Mouse (Mus musculus) regulatory T cell (primary cell): ENCODE measurements around the gene Ear14.
"Not testable (repeated sequence)": the region's sequence is repeated elsewhere in the genome, so short reads cannot be mapped to it uniquely, and the experiment has no call there.

Experiments
- in situ Hi-C: fragments of 300-600 bp; cut with MboI, MseI; formaldehyde crosslinking; loops from one replicate; pipeline ENCODE4 v1.15.1; 2025; ENCODE audit warnings: high pct_unique_total_duplicates

Gene Ear14

GRCm38 (mm10) chr14:51203115-51203514 is at the start of gene Ear14:
Ear14 (plus strand) TSS chr14:51203391.
- in situ Hi-C loops = no loop called here

DNA sequence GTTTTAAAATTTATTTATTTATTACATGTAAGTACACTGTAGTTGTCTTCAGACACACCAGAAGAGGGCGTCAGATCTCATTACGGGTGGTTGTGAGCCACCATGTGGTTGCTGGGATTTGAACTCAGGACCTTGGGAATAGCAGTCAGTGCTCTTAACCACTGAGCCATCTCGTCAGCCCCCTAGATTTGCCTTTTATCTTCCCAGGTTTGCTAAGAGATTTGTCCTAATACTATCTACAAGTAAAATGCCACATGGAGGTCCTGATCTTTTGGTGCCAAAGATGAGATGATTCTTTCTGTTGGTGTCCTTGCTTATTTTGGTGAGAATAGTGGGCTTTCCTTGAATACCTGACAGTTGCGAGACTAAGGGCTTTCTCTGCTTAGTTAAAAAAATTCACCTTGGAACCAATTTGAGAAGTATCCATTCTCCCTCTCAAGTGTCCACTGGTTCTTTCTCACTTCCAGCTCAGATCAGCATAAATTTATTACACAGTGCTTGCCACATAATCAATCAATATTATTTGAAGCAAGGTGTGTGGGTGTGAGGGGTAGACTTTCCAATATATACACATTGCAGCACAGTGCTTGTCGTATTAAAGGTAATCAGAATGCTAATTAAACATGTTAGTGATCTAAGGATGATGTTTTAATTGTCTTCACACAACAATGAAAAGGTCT is 47.0 kb upstream of the Ear14 start:
- in situ Hi-C loops = no loop called here

GRCm38 (mm10) chr14:51156736-51157068 is 46.5 kb upstream of the Ear14 start:
- in situ Hi-C loops = no loop called here

GRCm38 (mm10) chr14:51157072-51157471 is 46.1 kb upstream of the Ear14 start:
- in situ Hi-C loops = no loop called here

- in situ Hi-C loops = not testable (repeated sequence)
Observed at GRCm38 (mm10) chr14:51161976-51162375, 41.2 kb upstream of the Ear14 start, which contains the start of gene Rnase2b. Rnase2b (plus strand) TSS chr14:51162260.

DNA sequence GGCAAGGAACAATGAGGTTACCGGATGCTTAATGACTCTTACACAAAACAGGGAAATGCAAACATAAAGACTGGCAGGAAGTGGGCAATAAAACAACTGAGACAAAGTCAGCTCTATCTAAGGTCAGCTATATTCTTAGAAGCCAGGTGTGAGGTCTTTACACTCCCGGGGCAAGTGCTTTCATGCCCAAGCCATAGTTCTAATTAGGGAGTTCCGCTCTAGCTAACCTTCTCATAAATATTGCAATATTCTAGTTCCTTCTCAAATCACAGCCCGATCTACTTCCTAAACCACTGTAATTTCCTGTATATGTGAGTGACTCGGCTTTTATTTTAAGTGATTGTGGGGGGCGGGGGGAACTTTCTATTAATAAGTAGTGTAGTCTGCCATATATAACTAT is 39.9 kb upstream of the Ear14 start:
- in situ Hi-C loops = not testable (repeated sequence)

DNA sequence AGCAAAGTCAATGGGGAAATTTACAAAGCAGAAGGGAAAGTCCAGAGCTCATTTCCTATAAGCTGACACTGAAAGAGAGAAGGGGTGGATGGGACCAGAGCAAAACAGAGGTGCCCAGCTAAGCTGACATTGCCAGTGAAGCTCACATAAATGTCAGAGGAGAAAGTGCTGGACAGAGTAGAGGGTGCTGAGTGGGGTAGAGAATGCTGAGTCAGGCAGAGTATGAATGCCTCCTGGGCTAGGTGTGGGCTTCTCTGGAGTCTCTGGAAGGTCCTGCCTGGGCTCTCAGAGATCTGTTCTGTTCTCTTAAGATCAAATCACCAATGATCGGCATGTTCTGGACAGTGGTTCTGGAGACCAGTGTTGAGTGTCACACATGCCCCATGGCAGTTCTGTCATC is 37.8 kb upstream of the Ear14 start:
- in situ Hi-C loops = no loop called here

DNA sequence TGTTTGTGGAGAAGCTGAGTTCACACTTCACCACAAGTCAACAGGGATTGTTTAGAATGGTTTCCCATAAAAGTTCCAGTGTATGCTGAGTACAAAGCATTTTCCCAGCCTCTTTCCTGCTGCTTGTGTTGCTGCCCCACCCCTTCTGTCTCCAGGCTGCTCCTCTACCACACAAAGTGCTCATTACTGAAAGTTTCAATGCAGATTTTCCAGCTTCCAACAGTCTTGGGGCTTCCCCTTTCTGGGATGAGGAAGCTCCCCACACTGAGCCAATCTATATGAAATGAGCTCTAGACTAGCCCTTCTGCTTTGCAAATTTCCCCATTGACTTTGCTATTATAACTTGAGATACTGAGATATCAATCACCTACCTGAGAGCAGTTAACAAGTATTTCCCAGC is 37.1 kb upstream of the Ear14 start:
- in situ Hi-C loops = no loop called here

- in situ Hi-C loops = not testable (repeated sequence)
Observed at GRCm38 (mm10) chr14:51172095-51172865, 30.9 kb upstream of the Ear14 start.

DNA sequence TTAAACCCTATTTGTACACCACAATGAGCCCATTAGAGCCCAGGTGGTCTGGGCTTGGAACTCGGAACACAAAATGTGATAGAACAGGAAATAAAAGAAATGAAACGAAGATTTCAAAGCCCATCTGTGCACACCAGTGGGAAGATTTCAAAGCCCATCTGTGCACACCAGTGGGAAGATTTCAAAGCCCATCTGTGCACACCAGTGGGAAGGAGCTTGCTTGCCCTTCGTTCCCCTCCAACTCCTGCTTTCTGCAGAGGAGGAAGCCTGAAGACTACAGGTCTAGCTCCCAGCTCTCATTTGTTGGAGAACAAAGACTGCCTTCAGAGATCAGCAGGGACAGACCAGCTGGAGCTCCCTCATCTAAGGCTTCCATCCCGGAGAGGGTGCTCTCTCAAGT is 30.2 kb upstream of the Ear14 start:
- in situ Hi-C loops = not testable (repeated sequence)

DNA sequence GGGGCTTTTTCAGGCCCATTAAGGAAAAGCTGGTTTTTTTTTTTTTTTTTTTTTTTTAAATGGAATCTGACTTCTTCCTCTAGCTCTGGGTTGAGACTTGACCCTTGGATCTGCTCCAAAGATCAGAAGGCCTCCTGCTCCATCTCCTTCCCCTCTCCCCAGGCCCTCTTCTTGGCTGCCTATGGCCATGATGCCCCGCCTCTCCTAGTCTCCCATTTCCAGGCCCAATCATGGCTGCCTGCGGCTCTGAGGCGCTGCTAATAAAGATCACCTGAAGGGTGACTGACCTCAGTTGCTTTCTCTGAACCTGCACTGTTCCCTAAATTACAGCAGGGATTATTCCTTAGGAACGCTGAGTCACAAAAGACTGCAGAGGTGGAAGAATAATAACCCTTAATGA is 29.3 kb upstream of the Ear14 start:
- in situ Hi-C loops = no loop called here

GRCm38 (mm10) chr14:51181051-51181450 is 22.1 kb upstream of the Ear14 start:
- in situ Hi-C loops = not testable (repeated sequence)

DNA sequence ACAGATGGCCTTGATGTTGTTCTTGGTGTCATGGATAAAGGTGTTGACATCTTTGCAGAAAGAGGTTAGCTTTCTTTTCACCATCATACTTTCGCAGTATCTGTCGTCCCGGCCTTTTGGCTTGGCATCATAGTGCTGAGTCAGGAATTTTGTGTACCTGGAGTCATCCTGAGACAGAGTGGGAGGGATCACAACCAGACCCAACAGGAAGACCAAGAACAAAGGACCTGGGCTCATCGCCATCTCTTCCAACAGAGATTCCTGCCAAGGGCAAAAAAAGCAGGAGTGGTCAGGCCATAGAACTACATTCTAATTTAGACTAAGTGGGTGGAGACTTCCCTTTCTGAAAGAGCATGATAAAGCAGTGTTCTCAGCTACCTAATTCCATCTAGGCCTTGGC is 7.5 kb upstream of the Ear14 start:
- in situ Hi-C loops = no loop called here

GRCm38 (mm10) chr14:51199098-51200023 is 3.8 kb upstream of the Ear14 start, which contains the start of gene Ang2:
Ang2 (minus strand) TSS chr14:51199148.
- in situ Hi-C loops = no loop called here

- in situ Hi-C loops = no loop called here
Observed at GRCm38 (mm10) chr14:51200054-51200453, 3.1 kb upstream of the Ear14 start.

DNA sequence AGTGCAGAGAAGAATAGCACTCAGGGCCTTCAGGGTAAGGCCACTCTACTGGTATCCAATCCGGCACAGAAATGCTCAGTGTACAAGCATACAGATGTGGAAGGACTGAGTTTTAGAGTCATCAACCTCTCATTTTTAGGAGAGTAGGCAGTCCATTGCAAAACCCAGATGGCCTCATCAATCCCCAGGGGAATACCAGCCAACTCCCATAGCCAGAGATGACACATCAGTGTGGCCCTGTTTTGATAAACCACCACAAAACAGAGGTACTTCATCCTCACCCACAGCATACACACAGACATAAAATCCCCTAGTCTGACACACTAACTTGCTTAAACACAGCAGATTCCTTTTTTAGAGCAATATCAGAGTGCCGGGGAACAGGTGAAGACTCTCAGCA is 2.7 kb upstream of the Ear14 start:
- in situ Hi-C loops = no loop called here

DNA sequence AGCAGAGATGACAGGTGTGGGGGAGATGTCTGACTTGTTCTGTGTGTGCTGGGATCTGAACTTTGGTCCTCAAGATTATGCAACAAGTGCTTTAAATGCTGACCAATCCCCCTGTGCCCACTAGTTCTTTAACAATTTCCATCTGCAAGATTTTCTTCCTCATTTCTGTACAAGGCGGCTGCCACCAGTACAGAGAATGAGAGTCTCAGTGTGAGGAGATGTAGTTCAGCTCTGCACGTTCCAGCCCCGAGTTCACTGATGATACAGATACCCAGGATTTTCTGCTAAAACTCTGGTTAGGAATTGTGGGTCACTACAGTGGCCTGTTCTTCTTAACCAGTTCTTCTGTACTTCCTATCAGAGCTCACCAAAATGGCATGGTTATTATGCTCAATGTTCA is 16.9 kb downstream of the Ear14 start:
- in situ Hi-C loops = not testable (repeated sequence)

GRCm38 (mm10) chr14:51229657-51230056 is 26.5 kb downstream of the Ear14 start:
- in situ Hi-C loops = not testable (repeated sequence)

GRCm38 (mm10) chr14:51237488-51237887 is 34.3 kb downstream of the Ear14 start:
- in situ Hi-C loops = not testable (repeated sequence)

- in situ Hi-C loops = loop anchor here (5.0 kb wide), 1 partner anchor 139 kb away; no protein-coding TSS in a partner anchor
Observed at GRCm38 (mm10) chr14:51240899-51241298, 37.7 kb downstream of the Ear14 start.

- in situ Hi-C loops = no loop called here
Observed at GRCm38 (mm10) chr14:51247736-51248135, 44.5 kb downstream of the Ear14 start.

DNA sequence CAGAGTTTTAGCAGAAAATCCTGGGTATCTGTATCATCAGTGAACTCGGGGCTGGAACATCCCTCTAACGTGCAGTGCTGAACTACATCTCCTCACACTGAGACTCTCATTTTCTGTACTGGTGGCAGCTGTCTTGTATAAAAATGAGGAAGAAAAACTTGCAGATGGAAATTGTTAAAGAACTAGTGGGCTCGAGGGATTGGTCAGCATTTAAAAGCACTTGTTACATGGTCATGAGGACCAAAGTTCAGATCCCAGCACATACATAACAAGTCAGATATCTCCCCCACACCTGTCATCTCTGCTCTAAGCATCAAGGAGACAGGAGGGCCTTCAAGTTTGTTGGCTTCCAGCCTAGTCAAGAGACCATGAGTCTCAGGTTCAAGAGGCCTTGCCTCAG is 47.2 kb downstream of the Ear14 start:
- in situ Hi-C loops = no loop called here
